Mouse (Mus musculus) ES-Bruce4 (cell line): ENCODE measurements around the gene Axdnd1. TPM values are rescaled to one million over a fixed set of nuclear protein-coding genes. Genes with fewer than 3 reads are reported as not detected.

Experiments used
- H3K27ac ChIP-seq: 2 replicates; pipeline ENCODE4 v1.5.1; 2012; ENCODE audit warnings: low read length, inconsistent platforms; ENCODE audit not compliant: insufficient read depth
- H3K27me3 ChIP-seq: 2 replicates; pipeline ENCODE4 v1.6.1; 2012; ENCODE audit warnings: mild to moderate bottlenecking, low read length, inconsistent platforms; ENCODE audit not compliant: control insufficient read depth, poor library complexity, insufficient read depth, severe bottlenecking
- H3K36me3 ChIP-seq: 2 replicates; pipeline ENCODE4 v1.6.1; 2012; ENCODE audit warnings: inconsistent platforms, mild to moderate bottlenecking, low read length, moderate library complexity; ENCODE audit not compliant: control insufficient read depth, poor library complexity, insufficient read depth, severe bottlenecking
- H3K4me1 ChIP-seq: one replicate; pipeline ENCODE4 v1.8.1; 2011; ENCODE audit warnings: low read length; ENCODE audit not compliant: control insufficient read depth, insufficient read depth
- H3K4me3 ChIP-seq: 2 replicates; pipeline ENCODE4 v1.5.1; 2011; ENCODE audit warnings: low read depth, mild to moderate bottlenecking, low read length
- H3K9ac ChIP-seq: 2 replicates; pipeline ENCODE4 v1.6.1; 2012; ENCODE audit warnings: low read depth, mild to moderate bottlenecking, inconsistent platforms; ENCODE audit not compliant: poor library complexity, severe bottlenecking
- H3K9me3 ChIP-seq: replicated peaks from 2 replicates; pipeline ENCODE4 v1.6.1; 2012; ENCODE audit warnings: mild to moderate bottlenecking, low read length, inconsistent platforms; ENCODE audit not compliant: control insufficient read depth, poor library complexity, insufficient read depth, severe bottlenecking
- CTCF ChIP-seq: IDR thresholded peaks from one replicate; pipeline ENCODE4 v1.8.1; 2011; ENCODE audit warnings: low read depth, low read length
- EP300 ChIP-seq: IDR thresholded peaks from 2 replicates; pipeline ENCODE4 v1.6.1; 2011; ENCODE audit warnings: low read depth, low read length; ENCODE audit not compliant: insufficient read depth
- POLR2A ChIP-seq: IDR thresholded peaks from one replicate; pipeline ENCODE4 v1.8.1; 2011; ENCODE audit warnings: low read length; ENCODE audit not compliant: insufficient read depth
- polyA plus RNA-seq: library from polyadenylated mRNA; stranded (reverse); fragments of >200 nt; gene quantifications from 2 replicates; pipeline ENCODE4 v1.2.4, GENCODE M21; 2011; ENCODE audit warnings: low read depth; ENCODE audit not compliant: missing spikeins, insufficient read depth, insufficient read length

The Axdnd1 gene
- polyA plus RNA-seq, 1 experiment = 2.9 TPM

- Histone ChIP-seq H3K9me3 (no peaks in the 10 kb centered on the region), H3K4me1 (no peaks in the 10 kb centered on the region), H3K27me3 (no peaks in the 10 kb centered on the region), H3K36me3 (peaks cover 12% of the 10 kb centered on the region), H3K4me3 (no peak overlapping the region), H3K9ac (no peak overlapping the region), H3K27ac (no peak overlapping the region)
- TF ChIP-seq CTCF = no peak
- TF ChIP-seq EP300 = no peak
- no peak for TF ChIP-seq POLR2A
Observed at GRCm38 (mm10) chr1:156433497-156433896, 12.5 kb upstream of the Axdnd1 start.

- no peak overlapping the region for H3K9ac ChIP-seq
- no peaks in the 10 kb centered on the region for H3K27me3 ChIP-seq
- no peak for TF ChIP-seq EP300
- TF ChIP-seq POLR2A = no peak
- H3K36me3 ChIP-seq = peaks cover 11% of the 10 kb centered on the region
- no peaks in the 10 kb centered on the region for H3K4me1 ChIP-seq
- H3K27ac ChIP-seq = no peak overlapping the region
- no peak overlapping the region for H3K4me3 ChIP-seq
- H3K9me3 ChIP-seq = no peaks in the 10 kb centered on the region
Observed at GRCm38 (mm10) chr1:156432498-156432897, 11.5 kb upstream of the Axdnd1 start.

GRCm38 (mm10) chr1:156428434-156428833 lies 7.5 kb upstream of the Axdnd1 start:
- H3K36me3 ChIP-seq = peaks cover 7% of the 10 kb centered on the region
- no peaks in the 10 kb centered on the region for H3K9me3 ChIP-seq
- H3K27me3 ChIP-seq = no peaks in the 10 kb centered on the region
- no peak overlapping the region for H3K4me3 ChIP-seq
- TF ChIP-seq POLR2A (no peak), EP300 (no peak), CTCF (no peak)
- no peak overlapping the region for H3K9ac ChIP-seq
- H3K4me1 ChIP-seq = no peaks in the 10 kb centered on the region
- no peak overlapping the region for H3K27ac ChIP-seq

GRCm38 (mm10) chr1:156425746-156426145 lies 4.8 kb upstream of the Axdnd1 start:
- no peaks in the 10 kb centered on the region for H3K27me3 ChIP-seq
- H3K4me1 ChIP-seq = no peaks in the 10 kb centered on the region
- peaks cover 2% of the 10 kb centered on the region; the same call in 1 of the 2 replicates for H3K36me3 ChIP-seq
- TF ChIP-seq EP300 (no peak), POLR2A (no peak), CTCF (no peak)
- no peak overlapping the region for H3K9ac ChIP-seq
- H3K27ac ChIP-seq = no peak overlapping the region
- no peak overlapping the region for H3K4me3 ChIP-seq
- H3K9me3 ChIP-seq = no peaks in the 10 kb centered on the region

GRCm38 (mm10) chr1:156424054-156424453 lies 3.1 kb upstream of the Axdnd1 start:
- Histone ChIP-seq H3K27ac (no peak overlapping the region), H3K9ac (no peak overlapping the region), H3K9me3 (no peaks in the 10 kb centered on the region), H3K27me3 (no peaks in the 10 kb centered on the region), H3K4me1 (no peaks in the 10 kb centered on the region), H3K4me3 (no peak overlapping the region), H3K36me3 (no peaks in the 10 kb centered on the region)
- TF ChIP-seq CTCF = no peak
- no peak for TF ChIP-seq EP300
- TF ChIP-seq POLR2A = no peak

- H3K27ac ChIP-seq = no peak overlapping the region
- H3K9ac ChIP-seq = no peak overlapping the region
- H3K36me3 ChIP-seq = no peaks in the 10 kb centered on the region
- no peaks in the 10 kb centered on the region for H3K9me3 ChIP-seq
- no peak overlapping the region for H3K4me3 ChIP-seq
- TF ChIP-seq EP300 = no peak
- no peak for TF ChIP-seq POLR2A
- TF ChIP-seq CTCF = no peak
- no peaks in the 10 kb centered on the region for H3K27me3 ChIP-seq
- H3K4me1 ChIP-seq = no peaks in the 10 kb centered on the region
Observed at GRCm38 (mm10) chr1:156423493-156423892, 2.5 kb upstream of the Axdnd1 start.
